Mouse (Mus musculus): Measurements from ENCODE around the gene Fhit. TPM values are rescaled to one million over a fixed set of nuclear protein-coding genes. Genes with fewer than 3 reads are reported as not detected.
"Not testable (repeated sequence)": the region's sequence is repeated elsewhere in the genome, so short reads cannot be mapped to it uniquely, and the experiment has no call there.

Fhit gene
- polyA plus RNA-seq, 1 experiment from 2014 or later = 2.3 TPM

GRCm38 (mm10) chr14:11119076-11119475, 42.8 kb downstream of the Fhit start:
- no peak for ATAC-seq (ENCODE audit: insufficient read depth)
- no peaks in the 10 kb centered on the region for H3K36me3 ChIP-seq (replicated peaks)
- 69% methylated on average over 6 of the region's 6 CpGs for WGBS (ENCODE audit: insufficient replicate concordance)
- H3K27me3 ChIP-seq = no peaks in the 10 kb centered on the region
- no peak overlapping the region for H3K4me2 ChIP-seq
- H3K4me1 ChIP-seq (replicated peaks) = no peaks in the 10 kb centered on the region
- no peak overlapping the region for H3K4me3 ChIP-seq (replicated peaks)
- no peak overlapping the region for H3K27ac ChIP-seq (replicated peaks)
- no peak overlapping the region for H3K9ac ChIP-seq
- no peaks in the 10 kb centered on the region for H3K9me3 ChIP-seq (replicated peaks)

DNA sequence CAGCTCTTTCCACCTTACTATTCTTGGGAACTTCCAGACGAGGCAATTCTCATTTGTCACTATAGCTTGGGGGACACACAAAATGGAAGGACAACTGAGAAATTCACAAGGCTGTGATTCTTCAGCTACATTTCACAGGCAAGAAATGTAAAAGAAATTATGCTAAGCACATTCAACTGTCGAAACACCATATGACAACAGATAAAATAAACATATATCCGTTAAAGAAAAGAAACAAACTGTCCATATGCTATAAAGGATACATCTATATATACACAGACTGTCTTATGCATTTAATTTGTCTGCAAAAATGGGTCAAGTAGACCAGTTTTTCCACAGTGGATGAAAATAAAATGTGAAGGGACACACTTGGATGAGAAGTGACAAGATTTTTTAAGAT, 76.2 kb downstream of the Fhit start:
- WGBS (ENCODE audit: insufficient replicate concordance) = 52% methylated on average over 3 of the region's 3 CpGs
- Histone ChIP-seq H3K27ac (replicated peaks) (no peak overlapping the region), H3K4me3 (replicated peaks) (no peak overlapping the region), H3K27me3 (no peaks in the 10 kb centered on the region), H3K4me1 (replicated peaks) (no peaks in the 10 kb centered on the region), H3K4me2 (no peak overlapping the region), H3K9me3 (replicated peaks) (no peaks in the 10 kb centered on the region), H3K9ac (no peak overlapping the region), H3K36me3 (replicated peaks) (no peaks in the 10 kb centered on the region)
- ATAC-seq (ENCODE audit: insufficient read depth) = no peak

DNA sequence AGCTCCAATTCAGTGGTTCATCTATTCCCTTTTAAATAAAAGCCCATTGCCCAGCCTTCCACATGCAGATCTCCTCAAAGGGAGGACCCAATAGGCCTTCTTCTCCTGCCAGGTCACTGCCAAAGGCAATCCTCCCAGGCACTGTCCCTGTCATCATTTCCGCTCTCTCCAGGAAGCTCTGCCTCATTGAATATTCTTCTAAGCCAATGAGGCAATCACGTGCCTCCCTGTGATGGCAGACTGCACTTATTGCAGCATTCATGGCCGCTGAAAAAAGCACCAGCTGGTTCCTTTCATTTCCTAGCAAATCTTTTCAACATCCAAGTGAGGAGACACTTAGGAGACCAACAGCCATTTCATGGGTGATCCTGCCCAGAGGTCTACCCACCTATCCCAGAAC, 77.9 kb downstream of the Fhit start:
- ATAC-seq (ENCODE audit: insufficient read depth) = no peak
- Histone ChIP-seq H3K9me3 (replicated peaks) (no peaks in the 10 kb centered on the region), H3K27me3 (no peaks in the 10 kb centered on the region), H3K4me3 (replicated peaks) (no peak overlapping the region), H3K9ac (no peak overlapping the region), H3K4me2 (no peak overlapping the region), H3K27ac (replicated peaks) (no peak overlapping the region), H3K36me3 (replicated peaks) (no peaks in the 10 kb centered on the region), H3K4me1 (replicated peaks) (no peaks in the 10 kb centered on the region)
- WGBS (ENCODE audit: insufficient replicate concordance) = 47% methylated on average over 3 of the region's 3 CpGs

DNA sequence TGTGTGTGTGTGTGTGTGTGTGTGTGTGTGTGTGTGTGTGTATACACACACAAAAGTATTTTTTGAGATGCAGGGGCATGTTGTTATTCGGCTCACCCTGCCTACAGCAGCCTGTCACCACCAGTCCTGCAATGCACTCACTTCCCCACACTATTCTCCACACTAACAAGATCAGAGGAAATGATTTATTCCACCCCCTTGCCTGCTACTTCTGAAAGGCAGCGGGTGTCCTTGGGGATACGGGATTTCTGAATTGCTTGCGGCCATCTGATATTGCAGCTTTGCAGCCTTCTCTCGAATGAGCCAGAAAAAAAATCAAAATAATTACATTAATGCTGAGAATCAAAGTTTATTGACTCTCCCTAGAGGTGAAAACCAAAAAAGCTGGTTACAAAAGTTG, 78.4 kb downstream of the Fhit start:
- Histone ChIP-seq H3K4me1 (replicated peaks) (no peaks in the 10 kb centered on the region), H3K4me3 (replicated peaks) (no peak overlapping the region), H3K27ac (replicated peaks) (no peak overlapping the region), H3K36me3 (replicated peaks) (no peaks in the 10 kb centered on the region), H3K27me3 (no peaks in the 10 kb centered on the region), H3K9me3 (replicated peaks) (no peaks in the 10 kb centered on the region), H3K9ac (no peak overlapping the region), H3K4me2 (no peak overlapping the region)
- ATAC-seq (ENCODE audit: insufficient read depth) = no peak
- WGBS (ENCODE audit: insufficient replicate concordance) = 61% methylated on average over 5 of the region's 5 CpGs

DNA sequence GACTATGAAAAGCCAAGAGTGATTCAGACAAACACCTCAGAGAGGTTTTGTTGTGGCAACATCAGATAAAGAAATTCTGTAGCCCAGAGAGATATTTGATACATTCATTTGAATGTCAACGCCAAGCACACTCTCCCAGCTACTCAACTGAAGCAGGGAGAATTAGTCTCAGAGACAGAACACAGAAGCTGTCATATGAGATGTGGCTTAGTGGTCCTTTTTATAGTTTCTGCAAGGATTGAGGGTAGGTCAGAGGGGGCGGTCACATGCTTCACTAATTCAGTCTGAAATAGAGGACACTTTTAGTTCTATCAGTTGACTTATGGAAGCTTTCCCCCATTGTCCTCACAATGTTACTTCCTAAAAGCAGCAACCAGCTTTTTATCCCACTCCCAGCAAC, 98.2 kb downstream of the Fhit start:
- Histone ChIP-seq H3K4me2 (no peak overlapping the region), H3K9me3 (replicated peaks) (no peaks in the 10 kb centered on the region; the same call in 1 of the 2 replicates), H3K27me3 (no peaks in the 10 kb centered on the region), H3K36me3 (replicated peaks) (no peaks in the 10 kb centered on the region), H3K4me1 (replicated peaks) (no peaks in the 10 kb centered on the region), H3K27ac (replicated peaks) (no peak overlapping the region), H3K9ac (no peak overlapping the region), H3K4me3 (replicated peaks) (no peak overlapping the region)
- WGBS (ENCODE audit: insufficient replicate concordance) = 54% methylated on average over 2 of the region's 2 CpGs
- ATAC-seq (ENCODE audit: insufficient read depth) = no peak

- H3K27me3 ChIP-seq = no peaks in the 10 kb centered on the region
- no peak for ATAC-seq (ENCODE audit: insufficient read depth)
- no peak overlapping the region for H3K4me2 ChIP-seq
Measured at GRCm38 (mm10) chr14:11060221-11060620, 101.6 kb downstream of the Fhit start.

GRCm38 (mm10) chr14:11039503-11040300, 122.1 kb downstream of the Fhit start:
- not testable (repeated sequence) for H3K4me3 ChIP-seq (replicated peaks); H3K27ac ChIP-seq (replicated peaks); H3K9me3 ChIP-seq (replicated peaks); H3K36me3 ChIP-seq (replicated peaks); H3K4me1 ChIP-seq (replicated peaks); H3K27me3 ChIP-seq; H3K9ac ChIP-seq; H3K4me2 ChIP-seq; ATAC-seq (ENCODE audit: insufficient read depth)
- 63% methylated on average over 8 of the region's 8 CpGs for WGBS (ENCODE audit: insufficient replicate concordance)

More at GRCm38 (mm10) chr14:11060221-11060620, 101.6 kb downstream of the Fhit start:
- no peak overlapping the region for H3K27ac ChIP-seq (replicated peaks)
- no peaks in the 10 kb centered on the region; the same call in 1 of the 2 replicates for H3K9me3 ChIP-seq (replicated peaks)
- H3K36me3 ChIP-seq (replicated peaks) = no peaks in the 10 kb centered on the region
- H3K4me3 ChIP-seq (replicated peaks) = no peak overlapping the region
- no peak overlapping the region for H3K9ac ChIP-seq
- H3K4me1 ChIP-seq (replicated peaks) = no peaks in the 10 kb centered on the region

GRCm38 (mm10) chr14:11021391-11021790, 140.4 kb downstream of the Fhit start:
- Histone ChIP-seq H3K36me3 (replicated peaks) (no peaks in the 10 kb centered on the region), H3K27ac (replicated peaks) (no peak overlapping the region), H3K27me3 (no peaks in the 10 kb centered on the region), H3K4me1 (replicated peaks) (no peaks in the 10 kb centered on the region), H3K4me2 (no peak overlapping the region), H3K4me3 (replicated peaks) (no peak overlapping the region), H3K9ac (no peak overlapping the region), H3K9me3 (replicated peaks) (no peaks in the 10 kb centered on the region)
- ATAC-seq (ENCODE audit: insufficient read depth) = no peak
- 25% methylated on average over 3 of the region's 3 CpGs for WGBS (ENCODE audit: insufficient replicate concordance)

DNA sequence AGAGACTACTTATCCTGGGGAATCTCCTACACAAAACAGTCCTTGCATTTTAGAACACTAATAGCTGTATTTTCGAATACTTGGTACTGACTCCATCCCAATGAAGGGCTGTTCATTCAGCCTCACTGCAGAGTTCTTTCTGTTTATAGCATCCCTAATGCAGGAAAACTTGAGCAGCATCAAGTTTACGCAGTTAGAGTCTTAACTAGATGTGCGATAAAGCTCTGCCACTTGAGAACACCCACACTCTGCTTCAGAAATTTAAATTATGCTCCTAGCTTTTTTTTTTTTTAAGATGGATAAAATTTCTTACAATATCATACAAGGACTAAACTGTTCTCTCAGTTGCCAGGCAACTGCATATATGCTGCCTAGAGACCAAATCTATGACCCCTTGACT, 183.2 kb downstream of the Fhit start:
- Histone ChIP-seq H3K9me3 (replicated peaks) (no peaks in the 10 kb centered on the region), H3K27ac (replicated peaks) (no peak overlapping the region), H3K9ac (no peak overlapping the region), H3K4me3 (replicated peaks) (no peak overlapping the region), H3K4me1 (replicated peaks) (no peaks in the 10 kb centered on the region), H3K4me2 (no peak overlapping the region), H3K36me3 (replicated peaks) (no peaks in the 10 kb centered on the region), H3K27me3 (no peaks in the 10 kb centered on the region)
- no peak for ATAC-seq (ENCODE audit: insufficient read depth)
- 51% methylated on average over 3 of the region's 3 CpGs for WGBS (ENCODE audit: insufficient replicate concordance)

DNA sequence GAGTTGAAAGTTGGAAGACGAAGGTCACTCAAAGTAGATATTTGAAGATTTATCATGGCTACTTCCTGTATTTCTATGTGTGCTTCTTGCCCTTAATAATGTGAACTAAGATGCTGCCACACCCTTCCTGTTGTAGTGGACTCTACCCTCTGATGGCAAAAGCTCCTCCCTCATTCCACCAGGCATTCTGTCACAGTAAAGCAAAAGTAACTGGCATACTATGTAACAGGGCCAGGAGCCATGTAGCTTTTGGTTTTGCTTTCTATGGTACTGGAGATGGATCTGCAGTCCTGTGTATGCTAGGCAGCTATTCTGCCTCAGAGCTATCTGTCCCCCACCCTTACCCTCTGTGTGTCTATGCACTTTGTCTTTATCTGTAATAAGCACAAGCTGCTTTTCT, 220.2 kb downstream of the Fhit start:
- Histone ChIP-seq H3K9me3 (replicated peaks) (no peaks in the 10 kb centered on the region), H3K27me3 (no peaks in the 10 kb centered on the region), H3K4me2 (no peak overlapping the region), H3K4me3 (replicated peaks) (no peak overlapping the region), H3K4me1 (replicated peaks) (no peaks in the 10 kb centered on the region), H3K27ac (replicated peaks) (no peak overlapping the region), H3K9ac (no peak overlapping the region), H3K36me3 (replicated peaks) (no peaks in the 10 kb centered on the region)
- WGBS (ENCODE audit: insufficient replicate concordance) = 39% methylated on average over 1 of the region's 1 CpGs
- ATAC-seq (ENCODE audit: insufficient read depth) = no peak

GRCm38 (mm10) chr14:10933667-10934066, 228.2 kb downstream of the Fhit start:
- H3K36me3 ChIP-seq (replicated peaks) = no peaks in the 10 kb centered on the region
- no peak overlapping the region for H3K4me3 ChIP-seq (replicated peaks)
- no peak for ATAC-seq (ENCODE audit: insufficient read depth)
- 32% methylated on average over 3 of the region's 3 CpGs for WGBS (ENCODE audit: insufficient replicate concordance)
- no peak overlapping the region for H3K9ac ChIP-seq
- no peaks in the 10 kb centered on the region for H3K9me3 ChIP-seq (replicated peaks)
- no peak overlapping the region for H3K27ac ChIP-seq (replicated peaks)
- H3K27me3 ChIP-seq = no peaks in the 10 kb centered on the region
- H3K4me2 ChIP-seq = no peak overlapping the region
- H3K4me1 ChIP-seq (replicated peaks) = no peaks in the 10 kb centered on the region
